Mouse (Mus musculus) kidney, postnatal 4 days (tissue): ENCODE measurements around the gene Rxfp2.

ENCODE experiments used
- DNase-seq, 2 experiments: peaks; one replicate each; pipeline ENCODE4 v3.0.0; 2021; ENCODE audit warnings: mixed read lengths in 2 of 2

Gene Rxfp2

DNA sequence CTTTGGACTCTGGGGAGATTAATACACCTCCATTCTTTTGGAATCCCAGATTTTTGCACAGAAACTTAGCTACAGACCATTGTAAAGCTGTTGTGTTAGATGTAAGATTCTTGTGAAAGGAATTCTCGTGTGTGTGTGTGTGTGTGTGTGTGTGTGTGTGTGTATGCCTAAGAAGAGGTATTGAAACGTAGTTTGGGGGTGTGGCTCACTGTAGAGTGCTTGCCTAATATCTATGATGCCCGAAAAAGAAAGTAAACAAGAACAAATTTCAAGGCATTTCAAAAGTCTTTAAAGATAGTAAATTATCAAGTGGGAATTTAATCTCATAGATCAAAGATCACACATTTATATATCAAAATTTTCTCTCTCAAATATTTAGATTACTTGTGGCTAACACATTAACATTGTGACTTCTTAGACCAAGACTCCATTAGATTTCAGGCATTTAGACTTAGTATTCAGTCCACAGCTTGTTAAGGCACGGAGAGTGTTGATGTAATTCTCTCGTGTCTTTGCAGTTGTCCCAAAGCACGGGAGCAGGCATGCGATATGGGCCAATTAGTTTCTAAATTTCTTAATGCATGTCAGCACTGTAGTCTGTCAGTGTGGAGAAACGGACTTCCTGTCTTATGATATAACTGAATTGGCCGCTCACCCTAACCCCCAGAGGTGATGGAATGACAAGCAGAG, 97.9 kb downstream of the Rxfp2 start:
- no peak for DNase-seq

DNA sequence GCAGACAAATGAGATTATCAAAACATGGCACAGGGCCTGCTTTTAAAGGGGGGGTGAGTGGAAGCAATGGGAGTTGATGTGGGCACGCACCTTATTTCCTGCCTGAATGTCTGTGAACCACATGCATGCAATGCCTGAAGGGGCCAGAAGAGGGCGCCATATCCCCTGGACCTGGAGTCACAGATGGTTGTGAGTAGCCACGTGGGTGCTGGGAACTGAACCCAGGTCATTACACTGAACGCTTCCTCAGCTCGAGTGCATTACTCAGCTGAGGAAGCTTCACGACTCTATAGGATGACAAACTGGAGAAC, 98.4 kb downstream of the Rxfp2 start:
- peak in 1 of 2 experiments; percentile 30 for DNase-seq

DNA sequence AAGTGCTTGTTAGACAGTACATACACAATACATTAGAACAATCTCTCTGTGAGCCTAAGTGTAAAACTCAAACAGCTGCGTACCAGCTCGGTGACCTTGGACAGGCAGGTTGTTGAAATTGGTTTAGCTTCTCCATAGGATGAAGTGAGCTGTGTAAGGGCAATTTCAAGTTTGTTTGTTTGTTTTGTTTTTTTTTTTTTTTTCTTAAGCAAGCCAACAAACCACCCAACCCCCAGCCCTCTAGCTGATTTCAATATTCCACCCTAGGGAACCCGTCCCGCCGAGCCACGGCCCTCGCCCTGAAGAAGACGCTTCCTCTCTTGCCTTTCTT, 99.6 kb downstream of the Rxfp2 start:
- DNase-seq = no peak

DNA sequence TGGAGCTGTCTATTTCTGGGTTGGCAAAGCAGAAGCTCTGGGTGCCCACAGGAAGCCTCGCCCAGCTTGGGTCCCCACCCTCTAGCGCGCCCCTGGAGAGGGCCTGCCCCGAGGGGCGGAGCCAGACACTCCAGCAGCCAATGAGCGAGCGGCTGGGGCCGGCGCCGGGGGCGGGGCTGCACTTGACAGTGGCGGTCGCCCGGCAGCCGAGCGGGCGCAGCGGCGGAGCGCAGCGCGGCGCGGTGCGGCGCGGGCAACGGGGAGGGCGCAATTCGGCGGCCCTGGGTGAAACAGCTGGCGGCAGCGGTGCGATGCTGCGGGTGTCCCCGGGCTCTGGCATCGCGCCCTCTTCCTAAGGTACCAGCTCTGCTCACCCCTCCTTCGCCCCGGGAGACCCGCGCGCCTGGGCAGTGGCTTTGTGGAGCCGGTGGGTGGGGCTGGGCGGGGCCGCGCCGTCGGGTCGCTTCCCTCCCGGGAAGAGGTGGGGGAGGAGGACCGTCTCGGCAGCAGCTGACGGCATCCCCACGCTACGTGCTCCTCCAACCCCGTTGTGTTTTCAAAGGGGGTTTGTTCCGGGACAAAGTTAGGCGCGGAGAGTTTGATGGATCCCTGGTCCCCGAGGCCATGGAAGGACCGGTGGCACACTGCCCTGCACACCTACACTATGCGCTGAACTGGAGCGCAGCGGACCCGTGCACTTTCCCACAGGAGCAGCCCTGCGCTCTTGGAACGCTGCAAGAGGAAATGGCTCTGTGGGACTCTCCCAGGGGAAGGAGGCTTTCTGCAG, 100.2 kb downstream of the Rxfp2 start, which contains the start of gene Fry:
Gene Fry (plus strand): TSS at position 191 of the 787 bp plus-strand sequence.
- DNase-seq = peak; percentile 94 to 96

DNA sequence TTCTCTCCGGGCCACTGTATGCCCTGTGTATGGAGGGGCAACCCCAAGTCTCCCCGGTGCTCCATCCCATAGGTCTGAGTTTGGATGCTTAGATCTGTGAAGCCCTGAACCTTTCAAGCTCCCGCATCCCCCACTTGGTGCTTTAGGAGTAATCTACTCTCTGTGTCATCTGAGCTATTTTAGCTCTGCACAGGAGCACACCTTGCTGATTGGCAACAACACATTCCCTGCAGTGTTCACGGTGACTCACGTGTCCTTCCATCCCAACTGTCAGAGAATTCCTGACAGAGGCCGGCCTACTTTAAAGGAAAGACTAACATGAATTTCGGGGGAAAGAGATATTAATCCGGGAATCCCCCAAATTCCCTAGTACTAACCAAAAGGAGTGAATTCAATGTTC, 102.2 kb downstream of the Rxfp2 start:
- no peak for DNase-seq

DNA sequence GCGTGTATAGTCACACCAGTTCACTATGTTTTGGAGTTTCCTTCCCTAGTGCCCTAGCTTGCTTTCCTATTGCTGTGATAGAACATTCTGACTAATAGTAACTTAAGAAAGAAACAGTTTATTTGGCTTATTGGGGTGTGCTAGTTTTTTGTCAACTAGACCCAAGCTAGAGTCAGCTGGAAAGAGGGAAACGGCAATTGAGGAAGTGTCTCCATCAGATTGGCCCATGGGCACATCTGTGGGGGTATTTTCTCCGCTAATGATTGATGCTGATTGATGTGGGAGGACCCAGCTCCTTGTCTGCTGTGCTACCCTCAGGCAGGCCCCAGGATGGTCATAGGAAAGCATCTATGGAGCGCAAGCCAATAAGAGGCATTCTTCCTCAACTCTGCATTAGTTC, 103.6 kb downstream of the Rxfp2 start:
- no peak for DNase-seq

DNA sequence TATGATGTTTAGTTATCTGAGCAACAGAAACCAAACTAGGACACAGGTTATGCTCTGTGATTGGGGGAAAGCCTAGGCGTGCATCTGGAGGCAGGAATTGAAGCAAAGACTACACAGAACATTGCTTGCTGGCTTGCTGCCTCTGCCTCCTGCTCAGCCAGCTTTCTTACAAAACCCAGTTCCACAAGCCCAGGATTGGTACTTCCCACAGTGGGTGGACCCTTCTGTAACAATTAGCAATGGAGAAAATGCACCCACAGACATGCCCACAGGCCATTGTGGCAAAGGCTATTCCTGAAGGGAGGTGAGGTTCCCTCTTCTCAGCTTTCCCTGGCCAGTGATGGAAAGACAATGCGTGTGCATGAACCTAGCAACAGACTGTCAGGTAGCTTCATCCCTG, 104.1 kb downstream of the Rxfp2 start:
- DNase-seq = no peak

DNA sequence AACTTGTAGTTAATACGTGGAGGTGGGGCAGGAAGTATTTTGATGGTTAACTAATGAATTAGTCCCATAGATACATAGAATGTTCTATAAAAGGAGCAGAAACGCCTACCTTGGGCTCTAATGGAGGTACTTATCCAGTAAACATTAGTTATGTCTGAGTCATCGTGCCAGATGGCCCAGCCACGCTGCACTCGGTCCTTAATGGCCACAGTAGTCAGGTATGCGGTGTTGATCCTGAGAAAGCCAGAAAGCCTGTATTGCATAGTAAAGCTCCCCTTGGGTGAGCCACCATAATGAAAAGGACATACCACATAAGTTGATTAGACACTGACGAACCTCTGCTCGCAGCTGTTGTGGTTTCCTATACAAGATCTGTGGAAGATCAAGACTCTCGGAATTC, 107.4 kb downstream of the Rxfp2 start:
- no peak for DNase-seq

DNA sequence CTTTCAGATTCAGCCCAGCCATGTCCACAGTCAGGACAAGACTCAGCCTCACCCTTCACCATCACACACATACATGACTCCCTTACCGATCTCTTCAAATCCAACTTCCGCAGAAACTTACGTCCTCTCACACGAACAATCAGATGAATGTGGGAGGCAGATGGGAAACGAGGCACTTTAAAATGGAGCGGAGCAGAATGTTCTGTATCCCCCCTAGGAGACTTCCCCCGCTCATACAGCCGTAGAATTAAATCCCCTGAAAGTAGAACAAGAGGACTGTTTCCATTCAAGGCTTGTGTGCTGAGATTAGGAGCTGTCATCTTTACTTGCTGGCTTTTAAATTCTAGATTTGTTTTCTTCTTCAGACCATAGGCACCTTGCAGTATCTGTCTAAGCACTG, 110.0 kb downstream of the Rxfp2 start:
- no peak for DNase-seq

DNA sequence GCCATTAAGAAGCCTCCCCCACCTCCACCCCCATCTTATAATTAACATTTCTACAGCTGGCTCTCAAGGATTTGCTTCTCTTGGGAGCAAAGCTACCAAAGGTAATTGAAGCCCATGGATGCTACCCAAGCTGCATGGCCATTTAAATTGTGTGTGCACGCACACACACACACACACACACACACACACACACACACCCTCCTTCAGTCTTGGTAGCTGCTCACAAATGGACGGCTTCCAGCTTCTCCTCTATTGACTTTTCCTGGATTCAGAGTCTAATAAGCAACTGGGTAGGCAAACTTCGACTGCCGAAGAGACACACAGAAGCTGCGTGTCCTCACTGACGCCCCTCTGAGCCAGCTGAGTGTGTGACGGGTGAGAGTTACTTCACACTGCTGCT, 111.7 kb downstream of the Rxfp2 start:
- no peak for DNase-seq

DNA sequence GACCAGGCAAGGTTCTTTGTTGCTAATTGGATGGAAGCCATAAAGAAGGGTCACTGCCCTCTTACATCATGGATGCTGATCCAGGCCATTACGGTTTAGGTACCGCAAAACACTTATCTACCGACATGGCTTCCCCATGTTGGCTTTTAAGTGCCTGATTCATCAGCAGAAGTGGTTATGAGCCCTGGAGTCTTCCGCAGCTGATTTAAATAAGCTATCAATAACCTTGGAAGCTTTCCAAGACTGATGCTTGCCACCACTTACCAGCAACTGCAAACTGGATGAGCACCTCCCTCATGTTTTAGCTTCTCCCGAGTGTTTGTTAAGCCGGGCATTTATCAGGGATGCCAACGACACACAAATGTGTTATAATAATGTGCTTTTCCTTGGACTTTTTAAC, 112.7 kb downstream of the Rxfp2 start:
- DNase-seq = no peak
